15 mouse cellular contexts compared by ENCODE assay signal in genomic region chr17:86040221-86040984, GRCm38 (mm10).
DNase-seq lines count a peak whose midpoint lies in the region; ATAC-seq lines count a peak whose summit lies in the region.
"Had no signal": no experiment of that assay in that cellular context is flagged by ENCODE, and none has a peak within 500 bp of the region (broad histone marks: within the 10 kb centered on the region; RNA-seq: fewer than 3 reads in every experiment).

No protein-coding gene starts in this region.

- peak; percentile 5 for DNase-seq in cerebellum, adult 9-11 months
- DNase-seq in cerebellum, postnatal 36 days = no peak
- DNase-seq in limb, embryonic 11.5 days (ENCODE audit: low spot score) = peak; percentile 43
- no peak for DNase-seq in limb, embryonic 10.5 days (ENCODE audit: low spot score)
- DNase-seq in Muller cell, postnatal 12 days (ENCODE audit: inconsistent ontology term) = peak; percentile 63
- no peak for DNase-seq in ovary, adult 18-20 months (ENCODE audit: low spot score)
- DNase-seq: adrenal gland, adult 2 months; forebrain, postnatal 0 days; gastrocnemius, postnatal 36 days; heart, postnatal 10 days; kidney, adult 18-20 months; lung, adult 2 months; lung, postnatal 4 days had no signal

- WGBS in limb, embryonic 11.5 days = 46% methylated on average over 13 of the region's 13 CpGs
- WGBS in limb, embryonic 10.5 days = 71% methylated on average over 13 of the region's 13 CpGs
- WGBS in limb, embryonic 13.5 days = 39% methylated on average over 13 of the region's 13 CpGs

- H3K4me1 ChIP-seq in limb, embryonic 11.5 days (ENCODE audit: control insufficient read depth, insufficient read depth, low read length) = peaks cover 18% of the 10 kb centered on the region
- H3K4me1 ChIP-seq in limb, embryonic 10.5 days = peaks cover 43% of the 10 kb centered on the region
- H3K4me1 ChIP-seq in limb, embryonic 13.5 days = peaks cover 47% of the 10 kb centered on the region

- no peak overlapping the region for H3K27ac ChIP-seq in limb, embryonic 11.5 days (replicated peaks; ENCODE audit: low read depth, low read length)
- no peak overlapping the region for H3K27ac ChIP-seq in limb, embryonic 10.5 days
- no peak overlapping the region for H3K27ac ChIP-seq in limb, embryonic 13.5 days
- H3K27ac ChIP-seq: stomach, postnatal 0 days had no signal

- ATAC-seq in limb, embryonic 11.5 days (ENCODE audit: insufficient number of reproducible peaks, low FRiP score, low TSS enrichment, low read depth) = 0 out of 2 replicates have a peak, but pooled peaks have one; percentile 17
- peak; percentile 68 for ATAC-seq in limb, embryonic 13.5 days (ENCODE audit: low FRiP score, low read depth)
- ATAC-seq: forebrain, postnatal 0 days had no signal

- no peak overlapping the region for H3K4me2 ChIP-seq in limb, embryonic 11.5 days (ENCODE audit: low read depth, severe bottlenecking)
- H3K4me2 ChIP-seq in limb, embryonic 13.5 days (replicated peaks) = peak overlapping the region; percentile 35

- H3K9me3 ChIP-seq in limb, embryonic 11.5 days (ENCODE audit: control insufficient read depth, low read length) = no peaks in the 10 kb centered on the region
- no peaks in the 10 kb centered on the region for H3K9me3 ChIP-seq in limb, embryonic 10.5 days (replicated peaks)
- H3K9me3 ChIP-seq in limb, embryonic 13.5 days = no peaks in the 10 kb centered on the region

- H3K27me3 ChIP-seq in limb, embryonic 11.5 days (ENCODE audit: control insufficient read depth, insufficient read depth, low read length) = no peaks in the 10 kb centered on the region
- no peaks in the 10 kb centered on the region for H3K27me3 ChIP-seq in limb, embryonic 10.5 days (ENCODE audit: low read depth, poor library complexity, severe bottlenecking)
- 0 out of 2 replicates have a peak, but pooled peaks cover 5% of the 10 kb centered on the region for H3K27me3 ChIP-seq in limb, embryonic 13.5 days

- no peaks in the 10 kb centered on the region for H3K36me3 ChIP-seq in limb, embryonic 11.5 days (ENCODE audit: control insufficient read depth, insufficient read depth, low read length)
- H3K36me3 ChIP-seq in limb, embryonic 10.5 days = no peaks in the 10 kb centered on the region
- no peaks in the 10 kb centered on the region for H3K36me3 ChIP-seq in limb, embryonic 13.5 days

- no peak overlapping the region for H3K4me3 ChIP-seq in limb, embryonic 11.5 days (ENCODE audit: low read depth, low read length)
- no peak overlapping the region for H3K4me3 ChIP-seq in limb, embryonic 10.5 days
- H3K4me3 ChIP-seq in limb, embryonic 13.5 days = no peak overlapping the region

- H3K9ac ChIP-seq in limb, embryonic 11.5 days (ENCODE audit: low read length) = no peak overlapping the region
- no peak overlapping the region for H3K9ac ChIP-seq in limb, embryonic 13.5 days
- H3K9ac ChIP-seq: forebrain, postnatal 0 days had no signal

Comparison
In these comparisons a context has a peak if more than half of its experiments do, and no peak if none do; other contexts are left out.
1. DNase-seq: peak in cerebellum, adult 9-11 months (single experiment), limb, embryonic 11.5 days (single experiment) and Muller cell, postnatal 12 days (single experiment); none in cerebellum, postnatal 36 days (0 of 2), limb, embryonic 10.5 days (single experiment) and ovary, adult 18-20 months (single experiment).